Comparison of ENCODE assay signal across 7 mouse cellular contexts in the genomic region with DNA sequence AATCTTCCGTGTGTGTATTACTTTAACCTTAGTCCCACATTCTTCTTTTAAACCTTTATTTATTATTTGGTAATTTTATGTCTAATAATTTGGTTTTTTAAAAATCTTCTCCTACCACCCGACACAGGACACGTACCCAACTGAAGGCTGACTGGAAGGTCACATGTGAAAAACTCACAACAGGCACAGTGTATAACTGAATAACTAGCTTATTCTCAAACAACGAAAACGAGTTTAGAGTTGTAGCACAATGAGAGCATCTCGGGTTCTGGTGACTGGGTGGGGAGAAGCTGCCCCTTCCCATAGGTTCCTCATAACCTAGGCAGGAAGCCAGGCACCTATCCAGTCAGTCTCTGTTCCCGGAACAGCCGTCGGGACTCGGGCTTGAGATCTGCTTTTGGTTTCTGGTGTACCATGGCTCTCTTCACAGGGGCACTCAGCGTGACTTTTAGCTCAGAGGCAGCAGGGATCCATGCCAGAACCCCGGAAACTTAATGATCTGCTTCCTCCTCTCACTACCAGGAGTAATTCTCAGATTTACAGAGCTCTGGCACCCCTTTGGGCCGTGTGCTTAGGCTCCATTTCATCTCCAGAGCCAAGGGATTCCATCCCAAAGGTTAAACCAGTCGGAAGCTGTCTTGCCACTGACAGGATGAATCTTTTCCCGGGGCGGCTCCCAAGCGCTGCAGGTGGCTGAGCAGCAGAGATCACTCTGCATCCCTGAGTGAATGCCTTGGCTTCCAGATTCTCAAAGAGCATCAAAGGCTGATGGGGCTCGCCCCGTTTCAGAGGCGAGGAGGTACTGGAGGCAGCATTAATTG.
DNase-seq lines count a peak whose midpoint lies in the region; ATAC-seq and TF ChIP-seq lines count a peak whose summit lies in the region.

No protein-coding gene starts in this region.

- H3K4me3 ChIP-seq in gastrocnemius, adult 2 months, result peak overlapping the region; percentile 65
- H3K4me3 ChIP-seq in hindbrain, embryonic 16.5 days (ENCODE audit: low read length), result peak overlapping the region; percentile 40
- peak overlapping the region; percentile 20 for H3K4me3 ChIP-seq in limb, embryonic 11.5 days (ENCODE audit: low read depth, low read length)
- peak overlapping the region; percentile 32 for H3K4me3 ChIP-seq in midbrain, embryonic 14.5 days (replicated peaks; ENCODE audit: low read depth, low read length)

- H3K9ac ChIP-seq in hindbrain, embryonic 16.5 days (ENCODE audit: low read depth, low read length), result peak overlapping the region; percentile 54
- no peak overlapping the region for H3K9ac ChIP-seq in limb, embryonic 11.5 days (ENCODE audit: low read length)
- peak overlapping the region; percentile 37 for H3K9ac ChIP-seq in midbrain, embryonic 14.5 days (replicated peaks; ENCODE audit: low read length)

- TF ChIP-seq CTCF in gastrocnemius, adult 2 months (IDR thresholded peaks at IDR 0.05), result no peak

- peak; percentile 73 for ATAC-seq in hindbrain, embryonic 16.5 days
- ATAC-seq in limb, embryonic 11.5 days (ENCODE audit: insufficient number of reproducible peaks, low FRiP score, low TSS enrichment, low read depth), result 0 out of 2 replicates have a peak, but pooled peaks have one; percentile 53
- peak; percentile 44 for ATAC-seq in midbrain, embryonic 14.5 days (ENCODE audit: low FRiP score, low TSS enrichment)

- H3K4me2 ChIP-seq in hindbrain, embryonic 16.5 days (ENCODE audit: low read length), result peak overlapping the region; percentile 77
- peak overlapping the region; percentile 52 for H3K4me2 ChIP-seq in limb, embryonic 11.5 days (ENCODE audit: low read depth, severe bottlenecking)
- peak overlapping the region; percentile 67 for H3K4me2 ChIP-seq in midbrain, embryonic 14.5 days (ENCODE audit: low read length)

- DNase-seq in WW6 (ENCODE audit: low read depth, low spot score), result peak; percentile 36
- peak; percentile 9 for DNase-seq in cerebellum, adult 9-10 months
- DNase-seq in gastrocnemius, adult 2 months, result peak; percentile 58
- DNase-seq in limb, embryonic 11.5 days (ENCODE audit: low spot score), result peak; percentile 34
- peak; percentile 63 for DNase-seq in midbrain, embryonic 14.5 days
- peak; percentile 16 for DNase-seq in testis, postnatal 14 days (ENCODE audit: low spot score)

- 17% methylated on average over 20 of the region's 20 CpGs for WGBS in hindbrain, embryonic 16.5 days
- 19% methylated on average over 20 of the region's 20 CpGs for WGBS in limb, embryonic 11.5 days
- WGBS in midbrain, embryonic 14.5 days, result 16% methylated on average over 20 of the region's 20 CpGs

- H3K27ac ChIP-seq in gastrocnemius, adult 2 months, result peak overlapping the region; percentile 48
- H3K27ac ChIP-seq in hindbrain, embryonic 16.5 days (ENCODE audit: low read depth, low read length), result peak overlapping the region; percentile 30
- H3K27ac ChIP-seq in limb, embryonic 11.5 days (replicated peaks; ENCODE audit: low read depth, low read length), result no peak overlapping the region
- H3K27ac ChIP-seq in midbrain, embryonic 14.5 days (replicated peaks; ENCODE audit: low read depth, low read length), result no peak overlapping the region

- no peaks in the 10 kb centered on the region for H3K27me3 ChIP-seq in hindbrain, embryonic 16.5 days (replicated peaks; ENCODE audit: control insufficient read depth, insufficient read depth, low read length)
- H3K27me3 ChIP-seq in limb, embryonic 11.5 days (ENCODE audit: control insufficient read depth, insufficient read depth, low read length), result no peaks in the 10 kb centered on the region
- H3K27me3 ChIP-seq in midbrain, embryonic 14.5 days (ENCODE audit: control insufficient read depth, insufficient read depth, low read length), result no peaks in the 10 kb centered on the region

- H3K9me3 ChIP-seq in hindbrain, embryonic 16.5 days (ENCODE audit: control insufficient read depth, low read length), result no peaks in the 10 kb centered on the region
- H3K9me3 ChIP-seq in limb, embryonic 11.5 days (ENCODE audit: control insufficient read depth, low read length), result no peaks in the 10 kb centered on the region
- H3K9me3 ChIP-seq in midbrain, embryonic 14.5 days (ENCODE audit: control insufficient read depth, low read length), result no peaks in the 10 kb centered on the region

- intact Hi-C loops in gastrocnemius, adult 2 months (cut with DNase I), result no loop called here

- no peaks in the 10 kb centered on the region for H3K36me3 ChIP-seq in hindbrain, embryonic 16.5 days (ENCODE audit: control insufficient read depth, insufficient read depth, low read length)
- no peaks in the 10 kb centered on the region for H3K36me3 ChIP-seq in limb, embryonic 11.5 days (ENCODE audit: control insufficient read depth, insufficient read depth, low read length)
- no peaks in the 10 kb centered on the region for H3K36me3 ChIP-seq in midbrain, embryonic 14.5 days (ENCODE audit: control insufficient read depth, insufficient read depth, low read length)

- peaks cover 11% of the 10 kb centered on the region for H3K4me1 ChIP-seq in hindbrain, embryonic 16.5 days (ENCODE audit: control insufficient read depth, insufficient read depth, low read depth, low read length)
- H3K4me1 ChIP-seq in limb, embryonic 11.5 days (ENCODE audit: control insufficient read depth, insufficient read depth, low read length), result 0 out of 2 replicates have a peak, but pooled peaks cover 2% of the 10 kb centered on the region
- H3K4me1 ChIP-seq in midbrain, embryonic 14.5 days (ENCODE audit: control insufficient read depth, insufficient read depth, low read length), result peaks cover 20% of the 10 kb centered on the region

Comparison
In these comparisons a context has a peak if more than half of its experiments do, and no peak if none do; other contexts are left out.
1. DNase-seq: peak in every context shown above with its lines; median percentile 63 in midbrain, embryonic 14.5 days; 58 in gastrocnemius, adult 2 months; 36 in WW6; 34 in limb, embryonic 11.5 days; 16 in testis, postnatal 14 days; 9 in cerebellum, adult 9-10 months.
2. H3K27ac ChIP-seq: peak in gastrocnemius, adult 2 months (single experiment) and hindbrain, embryonic 16.5 days (single experiment); none in limb, embryonic 11.5 days (single experiment) and midbrain, embryonic 14.5 days (single experiment).
3. Peak in every context shown above with its lines, with median percentiles within 50 percentile points of each other: H3K4me3 ChIP-seq, ATAC-seq and H3K4me2 ChIP-seq.